Mouse (Mus musculus): ENCODE measurements at regions not wholly inside any gene's neighbourhood (a gene's known extent, or its start where the extent isn't known, plus 50 kb on each side); places are given as distances from the start of the nearest gene placed in this dataset.

- H3K4me2 ChIP-seq (ENCODE audit: low read length), result no peak overlapping the region
- WGBS, result 90% methylated on average over 9 of the region's 9 CpGs
- no peak overlapping the region for H3K4me3 ChIP-seq (replicated peaks; ENCODE audit: low read length)
- H3K4me1 ChIP-seq (replicated peaks; ENCODE audit: control insufficient read depth, insufficient read depth, low read length), result 0 out of 2 replicates have a peak, but pooled peaks cover 3% of the 10 kb centered on the region
- H3K9ac ChIP-seq (replicated peaks; ENCODE audit: low read depth, low read length), result no peak overlapping the region
- H3K27ac ChIP-seq (ENCODE audit: low read length), result no peak overlapping the region
- no peaks in the 10 kb centered on the region for H3K36me3 ChIP-seq (ENCODE audit: control insufficient read depth, insufficient read depth)
- no peaks in the 10 kb centered on the region for H3K27me3 ChIP-seq (replicated peaks; ENCODE audit: control insufficient read depth, insufficient read depth, low read length)
- H3K9me3 ChIP-seq (ENCODE audit: control insufficient read depth, low read length), result no peaks in the 10 kb centered on the region
- no peak for ATAC-seq
These were observed 109.3 kb upstream of the Sulf2 start for GRCm38 (mm10) chr2:166264756-166265155.

- Histone ChIP-seq H3K4me3 (replicated peaks; ENCODE audit: low read length) (no peak overlapping the region), H3K9me3 (ENCODE audit: control insufficient read depth, low read length) (no peaks in the 10 kb centered on the region; the same call in 1 of the 2 replicates), H3K9ac (replicated peaks; ENCODE audit: low read depth, low read length) (no peak overlapping the region), H3K27ac (ENCODE audit: low read length) (no peak overlapping the region), H3K4me2 (ENCODE audit: low read length) (no peak overlapping the region), H3K36me3 (ENCODE audit: control insufficient read depth, insufficient read depth) (no peaks in the 10 kb centered on the region), H3K4me1 (replicated peaks; ENCODE audit: control insufficient read depth, insufficient read depth, low read length) (peaks cover 13% of the 10 kb centered on the region), H3K27me3 (replicated peaks; ENCODE audit: control insufficient read depth, insufficient read depth, low read length) (no peaks in the 10 kb centered on the region)
- 61% methylated on average over 7 of the region's 7 CpGs for WGBS
- ATAC-seq, result no peak
These were observed 106.3 kb upstream of the Sulf2 start for GRCm38 (mm10) chr2:166261799-166262198.

GRCm38 (mm10) chr2:166261065-166261464 is 105.6 kb upstream of the Sulf2 start:
- no peaks in the 10 kb centered on the region; the same call in 1 of the 2 replicates for H3K9me3 ChIP-seq (ENCODE audit: control insufficient read depth, low read length)
- 0 out of 2 replicates have a peak, but pooled peaks have one; percentile 33 for ATAC-seq
- no peak overlapping the region for H3K27ac ChIP-seq (ENCODE audit: low read length)
- no peaks in the 10 kb centered on the region for H3K27me3 ChIP-seq (replicated peaks; ENCODE audit: control insufficient read depth, insufficient read depth, low read length)
- no peak overlapping the region for H3K4me3 ChIP-seq (replicated peaks; ENCODE audit: low read length)
- 29% methylated on average over 7 of the region's 7 CpGs for WGBS
- peaks cover 13% of the 10 kb centered on the region for H3K4me1 ChIP-seq (replicated peaks; ENCODE audit: control insufficient read depth, insufficient read depth, low read length)
- H3K36me3 ChIP-seq (ENCODE audit: control insufficient read depth, insufficient read depth), result no peaks in the 10 kb centered on the region
- H3K9ac ChIP-seq (replicated peaks; ENCODE audit: low read depth, low read length), result no peak overlapping the region
- H3K4me2 ChIP-seq (ENCODE audit: low read length), result no peak overlapping the region

DNA sequence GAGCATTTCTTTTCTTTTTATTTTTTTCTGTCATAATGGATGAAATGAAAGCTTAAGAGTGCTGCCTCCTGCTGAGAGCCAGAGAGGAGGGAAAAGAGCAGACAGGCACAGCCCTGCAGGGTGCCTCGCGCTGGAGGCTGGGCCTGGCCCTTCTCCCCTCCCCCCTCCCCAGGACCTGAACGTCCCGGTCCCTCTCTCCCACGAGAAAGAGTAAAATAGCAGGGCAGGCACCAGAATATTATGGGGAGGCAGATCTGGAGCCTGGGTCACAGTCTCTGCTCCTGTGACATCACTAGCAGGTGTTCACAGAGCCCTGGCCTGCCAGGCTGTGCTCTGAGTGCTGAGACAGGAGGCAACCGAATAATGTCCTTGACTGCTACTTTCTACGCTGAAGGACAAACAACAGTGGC is 103.3 kb upstream of the Sulf2 start:
- Histone ChIP-seq H3K27me3 (replicated peaks; ENCODE audit: control insufficient read depth, insufficient read depth, low read length) (no peaks in the 10 kb centered on the region), H3K4me2 (ENCODE audit: low read length) (peak overlapping the region; percentile 6; the same call in 1 of the 2 replicates), H3K27ac (ENCODE audit: low read length) (peak overlapping the region; percentile 16), H3K9me3 (ENCODE audit: control insufficient read depth, low read length) (no peaks in the 10 kb centered on the region; the same call in 1 of the 2 replicates), H3K4me1 (replicated peaks; ENCODE audit: control insufficient read depth, insufficient read depth, low read length) (peaks cover 13% of the 10 kb centered on the region), H3K36me3 (ENCODE audit: control insufficient read depth, insufficient read depth) (no peaks in the 10 kb centered on the region), H3K4me3 (replicated peaks; ENCODE audit: low read length) (no peak overlapping the region), H3K9ac (replicated peaks; ENCODE audit: low read depth, low read length) (no peak overlapping the region)
- WGBS, result 9% methylated on average over 7 of the region's 7 CpGs
- ATAC-seq, result peak; percentile 38

DNA sequence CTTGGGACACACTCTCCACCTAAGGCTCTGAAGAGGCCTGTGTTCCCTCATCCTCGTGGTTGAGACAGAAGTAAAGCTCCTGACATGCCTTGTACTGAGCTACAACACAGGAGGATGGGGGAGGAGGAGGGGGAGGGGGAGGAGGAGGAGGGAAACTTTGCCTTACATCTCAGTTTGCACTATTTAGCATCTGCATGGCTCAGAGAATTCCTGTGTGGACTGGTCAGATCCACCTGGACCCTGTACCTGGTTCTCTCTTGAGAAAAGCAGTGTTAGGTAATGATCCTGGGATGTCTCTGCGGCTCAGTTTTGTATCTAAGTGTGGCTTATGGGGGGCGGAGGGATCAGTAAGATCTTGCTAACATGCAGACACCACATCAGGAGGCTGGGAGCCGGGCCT is 102.2 kb upstream of the Sulf2 start:
- no peaks in the 10 kb centered on the region for H3K36me3 ChIP-seq (ENCODE audit: control insufficient read depth, insufficient read depth)
- no peak for ATAC-seq
- no peaks in the 10 kb centered on the region; the same call in 1 of the 2 replicates for H3K9me3 ChIP-seq (ENCODE audit: control insufficient read depth, low read length)
- no peak overlapping the region for H3K4me3 ChIP-seq (replicated peaks; ENCODE audit: low read length)
- H3K9ac ChIP-seq (replicated peaks; ENCODE audit: low read depth, low read length), result no peak overlapping the region
- H3K4me2 ChIP-seq (ENCODE audit: low read length), result no peak overlapping the region
- 62% methylated on average over 4 of the region's 4 CpGs for WGBS
- peaks cover 13% of the 10 kb centered on the region for H3K4me1 ChIP-seq (replicated peaks; ENCODE audit: control insufficient read depth, insufficient read depth, low read length)
- H3K27ac ChIP-seq (ENCODE audit: low read length), result no peak overlapping the region
- no peaks in the 10 kb centered on the region for H3K27me3 ChIP-seq (replicated peaks; ENCODE audit: control insufficient read depth, insufficient read depth, low read length)

DNA sequence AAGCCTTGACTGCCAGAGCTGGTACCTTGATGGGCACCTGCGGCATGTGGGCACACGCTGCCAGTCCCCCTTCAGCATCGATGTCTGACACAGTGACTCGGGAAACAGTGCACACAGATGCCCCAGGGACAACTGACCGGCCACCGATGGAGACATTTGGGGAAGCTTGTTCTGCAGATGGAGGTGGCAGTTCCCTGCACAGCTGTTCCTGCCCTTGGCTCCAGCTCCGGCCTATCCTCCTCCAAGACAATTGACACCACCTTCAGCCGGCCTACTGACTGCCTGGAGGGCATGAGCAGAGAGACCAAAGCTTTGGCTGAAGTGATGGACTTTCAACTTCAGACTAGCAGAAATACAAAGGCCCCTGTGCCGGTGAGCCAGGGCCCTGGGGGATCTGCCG is 100.7 kb upstream of the Sulf2 start:
- H3K4me1 ChIP-seq (replicated peaks; ENCODE audit: control insufficient read depth, insufficient read depth, low read length), result peaks cover 11% of the 10 kb centered on the region
- 86% methylated on average over 10 of the region's 10 CpGs for WGBS
- H3K9me3 ChIP-seq (ENCODE audit: control insufficient read depth, low read length), result no peaks in the 10 kb centered on the region; the same call in 1 of the 2 replicates
- H3K27me3 ChIP-seq (replicated peaks; ENCODE audit: control insufficient read depth, insufficient read depth, low read length), result no peaks in the 10 kb centered on the region
- ATAC-seq, result no peak
- H3K27ac ChIP-seq (ENCODE audit: low read length), result no peak overlapping the region
- H3K4me3 ChIP-seq (replicated peaks; ENCODE audit: low read length), result no peak overlapping the region
- no peak overlapping the region for H3K9ac ChIP-seq (replicated peaks; ENCODE audit: low read depth, low read length)
- H3K36me3 ChIP-seq (ENCODE audit: control insufficient read depth, insufficient read depth), result no peaks in the 10 kb centered on the region
- no peak overlapping the region for H3K4me2 ChIP-seq (ENCODE audit: low read length)

GRCm38 (mm10) chr2:166254581-166254980 is 99.1 kb upstream of the Sulf2 start:
- H3K36me3 ChIP-seq (ENCODE audit: control insufficient read depth, insufficient read depth), result no peaks in the 10 kb centered on the region
- WGBS, result 69% methylated on average over 6 of the region's 6 CpGs
- H3K9me3 ChIP-seq (ENCODE audit: control insufficient read depth, low read length), result no peaks in the 10 kb centered on the region; the same call in 1 of the 2 replicates
- ATAC-seq, result no peak
- no peaks in the 10 kb centered on the region for H3K27me3 ChIP-seq (replicated peaks; ENCODE audit: control insufficient read depth, insufficient read depth, low read length)
- H3K4me1 ChIP-seq (replicated peaks; ENCODE audit: control insufficient read depth, insufficient read depth, low read length), result peaks cover 11% of the 10 kb centered on the region
- no peak overlapping the region for H3K4me2 ChIP-seq (ENCODE audit: low read length)
- no peak overlapping the region for H3K4me3 ChIP-seq (replicated peaks; ENCODE audit: low read length)
- H3K9ac ChIP-seq (replicated peaks; ENCODE audit: low read depth, low read length), result no peak overlapping the region
- H3K27ac ChIP-seq (ENCODE audit: low read length), result no peak overlapping the region

GRCm38 (mm10) chr2:166252107-166252506 is 96.6 kb upstream of the Sulf2 start:
- Histone ChIP-seq H3K4me1 (replicated peaks; ENCODE audit: control insufficient read depth, insufficient read depth, low read length) (peaks cover 5% of the 10 kb centered on the region; the same call in 1 of the 2 replicates), H3K9ac (replicated peaks; ENCODE audit: low read depth, low read length) (no peak overlapping the region), H3K27ac (ENCODE audit: low read length) (no peak overlapping the region), H3K9me3 (ENCODE audit: control insufficient read depth, low read length) (no peaks in the 10 kb centered on the region; the same call in 1 of the 2 replicates), H3K27me3 (replicated peaks; ENCODE audit: control insufficient read depth, insufficient read depth, low read length) (no peaks in the 10 kb centered on the region), H3K4me3 (replicated peaks; ENCODE audit: low read length) (no peak overlapping the region), H3K4me2 (ENCODE audit: low read length) (no peak overlapping the region), H3K36me3 (ENCODE audit: control insufficient read depth, insufficient read depth) (no peaks in the 10 kb centered on the region)
- WGBS, result 91% methylated on average over 3 of the region's 3 CpGs
- no peak for ATAC-seq

GRCm38 (mm10) chr2:166251421-166251820 is 96.0 kb upstream of the Sulf2 start:
- H3K36me3 ChIP-seq (ENCODE audit: control insufficient read depth, insufficient read depth), result no peaks in the 10 kb centered on the region
- H3K27me3 ChIP-seq (replicated peaks; ENCODE audit: control insufficient read depth, insufficient read depth, low read length), result no peaks in the 10 kb centered on the region
- WGBS, result 81% methylated on average over 5 of the region's 5 CpGs
- H3K27ac ChIP-seq (ENCODE audit: low read length), result no peak overlapping the region
- H3K4me2 ChIP-seq (ENCODE audit: low read length), result no peak overlapping the region
- no peak for ATAC-seq
- no peak overlapping the region for H3K9ac ChIP-seq (replicated peaks; ENCODE audit: low read depth, low read length)
- H3K4me1 ChIP-seq (replicated peaks; ENCODE audit: control insufficient read depth, insufficient read depth, low read length), result peaks cover 5% of the 10 kb centered on the region; the same call in 1 of the 2 replicates
- H3K4me3 ChIP-seq (replicated peaks; ENCODE audit: low read length), result no peak overlapping the region
- H3K9me3 ChIP-seq (ENCODE audit: control insufficient read depth, low read length), result no peaks in the 10 kb centered on the region

DNA sequence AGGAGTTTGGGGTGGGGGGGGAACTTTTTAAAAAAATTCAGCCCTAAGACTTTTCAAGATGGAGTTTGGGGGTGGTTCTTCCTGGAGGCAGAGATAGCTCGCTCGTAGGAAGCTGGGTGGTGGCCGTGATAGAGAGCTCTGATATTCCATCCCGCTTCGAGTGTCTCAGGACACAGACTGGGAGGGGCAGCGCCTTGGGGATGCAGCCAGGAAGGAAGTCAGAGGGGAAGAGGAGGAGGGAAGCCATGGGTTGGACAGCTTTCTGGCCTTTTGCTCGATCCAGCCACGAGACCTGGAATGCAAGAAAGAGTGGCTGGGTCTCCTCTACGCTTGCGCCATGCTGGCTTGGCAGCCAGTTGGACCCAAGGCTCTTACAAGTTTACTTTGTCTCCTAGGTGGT is 95.1 kb upstream of the Sulf2 start:
- Histone ChIP-seq H3K9me3 (ENCODE audit: control insufficient read depth, low read length) (no peaks in the 10 kb centered on the region), H3K9ac (replicated peaks; ENCODE audit: low read depth, low read length) (no peak overlapping the region), H3K36me3 (ENCODE audit: control insufficient read depth, insufficient read depth) (no peaks in the 10 kb centered on the region), H3K4me2 (ENCODE audit: low read length) (no peak overlapping the region), H3K27me3 (replicated peaks; ENCODE audit: control insufficient read depth, insufficient read depth, low read length) (no peaks in the 10 kb centered on the region), H3K27ac (ENCODE audit: low read length) (no peak overlapping the region), H3K4me3 (replicated peaks; ENCODE audit: low read length) (no peak overlapping the region), H3K4me1 (replicated peaks; ENCODE audit: control insufficient read depth, insufficient read depth, low read length) (peaks cover 5% of the 10 kb centered on the region; the same call in 1 of the 2 replicates)
- no peak for ATAC-seq
- 92% methylated on average over 10 of the region's 10 CpGs for WGBS

All from forebrain, embryonic 16.5 days (tissue).